Mouse (Mus musculus) lung, adult 2 months (tissue): ENCODE measurements around the gene Nfkbil1.

Experiments
- CTCF ChIP-seq: fragments of 200-500 bp; IDR thresholded peaks from 2 replicates; pipeline ENCODE4 v1.5.1; 2011; ENCODE audit warnings: mild to moderate bottlenecking, low read length, control low read depth; ENCODE audit not compliant: insufficient read depth
- POLR2A ChIP-seq: fragments of 200-500 bp; IDR thresholded peaks from 2 replicates; pipeline ENCODE4 v1.6.1; 2011; ENCODE audit warnings: low read depth, mild to moderate bottlenecking, control low read depth, low read length, borderline replicate concordance; ENCODE audit errors: extremely low read depth

DNA sequence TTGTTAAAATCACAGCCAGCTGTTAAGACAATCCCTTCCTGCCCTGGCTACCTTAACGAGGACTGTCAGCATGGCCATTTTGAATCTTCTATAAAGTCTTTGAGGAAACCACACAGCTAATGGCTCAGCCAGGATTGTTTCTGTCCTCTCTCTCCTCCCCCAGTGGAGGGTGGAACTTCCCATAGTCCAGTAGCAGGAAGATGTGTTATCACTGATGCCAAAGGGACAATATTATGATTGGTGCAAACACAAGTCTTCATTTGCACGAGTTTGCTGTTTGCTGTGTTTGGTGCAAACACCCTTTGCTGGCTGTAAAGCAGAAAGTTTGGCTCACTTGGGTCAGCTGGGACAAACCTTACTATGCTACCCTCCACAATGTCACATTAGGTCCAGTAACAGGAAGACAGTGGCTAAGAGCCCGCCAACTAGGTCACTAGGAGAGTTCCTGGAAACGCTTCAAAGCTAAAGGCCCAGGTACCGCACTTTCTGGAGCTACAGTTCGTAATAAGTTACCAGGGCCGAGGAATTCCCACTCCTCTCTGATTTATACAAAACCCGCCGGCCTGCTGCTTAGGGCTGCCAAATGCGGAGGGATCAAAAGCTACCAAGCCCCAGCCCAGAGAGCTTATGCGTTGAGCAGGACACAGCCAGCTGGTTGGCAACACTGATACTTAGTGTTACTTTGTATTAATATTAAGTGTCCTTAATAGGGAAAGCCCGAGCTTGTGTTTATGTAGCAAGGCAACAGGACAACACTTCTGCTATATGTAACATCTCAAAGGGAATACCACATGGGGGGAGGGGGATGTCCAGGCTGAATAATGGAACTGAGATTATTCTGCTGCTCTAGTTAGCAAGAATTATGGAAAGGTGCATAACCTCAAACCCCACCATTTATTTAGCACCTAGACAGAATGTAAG is 5.1 kb upstream of the Nfkbil1 start:
- TF ChIP-seq CTCF: no peak
- TF ChIP-seq POLR2A: no peak
